Comparison of ENCODE assay signal across 12 mouse cellular contexts in the genomic region with DNA sequence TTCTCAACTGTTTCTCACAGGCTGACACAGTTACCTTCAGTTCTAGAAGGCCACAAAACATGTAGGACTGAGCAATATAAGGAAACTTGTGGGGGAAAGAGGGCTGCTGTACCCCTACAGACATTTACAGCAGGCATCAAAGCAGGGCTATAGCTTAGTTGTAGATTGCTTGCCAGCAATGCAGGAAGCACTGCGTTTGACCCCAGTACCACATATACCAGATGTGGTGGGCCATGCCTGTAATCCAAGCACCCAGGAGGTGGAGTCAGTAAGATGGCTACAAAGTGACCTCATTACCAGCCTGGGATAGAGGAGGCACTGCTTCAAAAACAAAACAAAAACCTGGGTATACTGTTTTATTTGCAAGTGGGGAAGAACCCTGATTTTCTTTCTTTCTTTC.
A peak's percentile ranks its signal among the peaks of the same experiment; 100 is the strongest.
DNase-seq lines count a peak whose midpoint lies in the region; ATAC-seq lines count a peak whose summit lies in the region.
"Had no signal": no experiment of that assay in that cellular context is flagged by ENCODE, and none has a peak within 500 bp of the region (broad histone marks: within the 10 kb centered on the region; RNA-seq: fewer than 3 reads in every experiment).

No protein-coding gene starts in this region.

- 6% methylated on average over 1 of the region's 1 CpGs for WGBS in kidney, embryonic 15.5 days

- no peak overlapping the region for H3K4me3 ChIP-seq in kidney, embryonic 15.5 days (replicated peaks)
- H3K4me3 ChIP-seq: liver, embryonic 13.5 days had no signal

- no peaks in the 10 kb centered on the region for H3K27me3 ChIP-seq in kidney, embryonic 15.5 days
- H3K27me3 ChIP-seq: liver, embryonic 13.5 days had no signal

- H3K9me3 ChIP-seq in kidney, embryonic 15.5 days (replicated peaks), result no peaks in the 10 kb centered on the region
- H3K9me3 ChIP-seq: liver, embryonic 13.5 days had no signal

- DNase-seq in 416B (ENCODE audit: low read depth), result peak; percentile 81
- DNase-seq in CD8-positive naive resting alpha-beta T cell, adult 2 months (ENCODE audit: low read depth in 2 of 2, low spot score in 2 of 2), result peak; percentile 77 to 80
- peak; percentile 65 for DNase-seq in induced T-regulatory cell, adult 2 months (ENCODE audit: low read depth)
- DNase-seq in adrenal gland, adult 2 months, result no peak
- no peak for DNase-seq in kidney, postnatal 36 days
- DNase-seq: cerebellum, postnatal 36 days; gastrocnemius, postnatal 14 days; layer of hippocampus, postnatal 36 days; liver, embryonic 13.5 days had no signal

- peak; percentile 40; the same call in 1 of the 2 replicates for ATAC-seq in neutrophil, adult 5-6 weeks (ENCODE audit: extremely low read depth, insufficient number of reproducible peaks, low FRiP score, poor library complexity, severe bottlenecking)
- ATAC-seq in kidney, embryonic 15.5 days (replicated peaks; ENCODE audit: low FRiP score), result no peak

- no peaks in the 10 kb centered on the region for H3K36me3 ChIP-seq in kidney, embryonic 15.5 days
- H3K36me3 ChIP-seq: liver, embryonic 13.5 days had no signal

- no peak overlapping the region for H3K9ac ChIP-seq in kidney, embryonic 15.5 days
- H3K9ac ChIP-seq: liver, embryonic 13.5 days had no signal

- H3K27ac ChIP-seq in kidney, embryonic 15.5 days, result no peak overlapping the region
- H3K27ac ChIP-seq: kidney, postnatal 0 days; liver, embryonic 13.5 days had no signal

- H3K4me2 ChIP-seq in kidney, embryonic 15.5 days, result no peak overlapping the region
- H3K4me2 ChIP-seq: liver, embryonic 13.5 days had no signal

- H3K4me1 ChIP-seq in kidney, embryonic 15.5 days, result peaks cover 3% of the 10 kb centered on the region; the same call in 1 of the 2 replicates

Comparison
In these comparisons a context has a peak if more than half of its experiments do, and no peak if none do; other contexts are left out.
1. DNase-seq: peak in 416B (single experiment), CD8-positive naive resting alpha-beta T cell, adult 2 months (2 of 2) and induced T-regulatory cell, adult 2 months (single experiment); none in adrenal gland, adult 2 months (single experiment) and kidney, postnatal 36 days (0 of 2).